Mouse (Mus musculus) ES-Bruce4 (cell line): ENCODE results near the gene Traf3ip2. TPM values are rescaled to one million over a fixed set of nuclear protein-coding genes. Genes with fewer than 3 reads are reported as not detected.

Source experiments
- H3K27ac ChIP-seq: 2 replicates; pipeline ENCODE4 v1.5.1; 2012; ENCODE audit warnings: low read length, inconsistent platforms; ENCODE audit not compliant: insufficient read depth
- H3K27me3 ChIP-seq: 2 replicates; pipeline ENCODE4 v1.6.1; 2012; ENCODE audit warnings: mild to moderate bottlenecking, low read length, inconsistent platforms; ENCODE audit not compliant: control insufficient read depth, poor library complexity, insufficient read depth, severe bottlenecking
- H3K36me3 ChIP-seq: 2 replicates; pipeline ENCODE4 v1.6.1; 2012; ENCODE audit warnings: inconsistent platforms, mild to moderate bottlenecking, low read length, moderate library complexity; ENCODE audit not compliant: control insufficient read depth, poor library complexity, insufficient read depth, severe bottlenecking
- H3K4me1 ChIP-seq: one replicate; pipeline ENCODE4 v1.8.1; 2011; ENCODE audit warnings: low read length; ENCODE audit not compliant: control insufficient read depth, insufficient read depth
- H3K4me3 ChIP-seq: 2 replicates; pipeline ENCODE4 v1.5.1; 2011; ENCODE audit warnings: low read depth, mild to moderate bottlenecking, low read length
- H3K9ac ChIP-seq: 2 replicates; pipeline ENCODE4 v1.6.1; 2012; ENCODE audit warnings: low read depth, mild to moderate bottlenecking, inconsistent platforms; ENCODE audit not compliant: poor library complexity, severe bottlenecking
- H3K9me3 ChIP-seq: replicated peaks from 2 replicates; pipeline ENCODE4 v1.6.1; 2012; ENCODE audit warnings: mild to moderate bottlenecking, low read length, inconsistent platforms; ENCODE audit not compliant: control insufficient read depth, poor library complexity, insufficient read depth, severe bottlenecking
- CTCF ChIP-seq: IDR thresholded peaks from one replicate; pipeline ENCODE4 v1.8.1; 2011; ENCODE audit warnings: low read depth, low read length
- EP300 ChIP-seq: IDR thresholded peaks from 2 replicates; pipeline ENCODE4 v1.6.1; 2011; ENCODE audit warnings: low read depth, low read length; ENCODE audit not compliant: insufficient read depth
- POLR2A ChIP-seq: IDR thresholded peaks from one replicate; pipeline ENCODE4 v1.8.1; 2011; ENCODE audit warnings: low read length; ENCODE audit not compliant: insufficient read depth
- polyA plus RNA-seq: library from polyadenylated mRNA; stranded (reverse); fragments of >200 nt; gene quantifications from 2 replicates; pipeline ENCODE4 v1.2.4, GENCODE M21; 2011; ENCODE audit warnings: low read depth; ENCODE audit not compliant: missing spikeins, insufficient read depth, insufficient read length

Gene Traf3ip2
- polyA plus RNA-seq, 1 experiment = 11.9 TPM

DNA sequence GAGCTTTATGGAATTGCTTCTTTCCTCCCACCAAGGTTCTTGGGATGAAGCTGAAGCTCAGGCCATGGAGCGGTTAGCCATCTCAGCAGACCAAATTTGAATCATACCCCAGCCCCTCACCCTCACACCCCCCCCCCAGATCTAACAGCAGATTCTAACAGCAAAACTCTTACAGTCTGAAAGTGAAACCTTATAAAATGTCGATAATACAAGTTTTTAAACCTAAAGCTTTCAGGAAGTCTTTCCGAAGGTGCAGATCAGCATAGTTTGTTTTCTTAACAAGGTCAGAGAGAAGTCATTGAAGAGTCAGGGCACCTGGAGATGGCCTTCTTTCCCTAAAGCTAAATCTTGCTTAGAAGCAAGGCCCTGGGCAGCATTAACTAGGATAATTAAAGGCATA lies 53.3 kb downstream of the Traf3ip2 start:
- no peaks in the 10 kb centered on the region for H3K27me3 ChIP-seq
- H3K27ac ChIP-seq = no peak overlapping the region
- no peaks in the 10 kb centered on the region for H3K36me3 ChIP-seq
- H3K4me1 ChIP-seq = no peaks in the 10 kb centered on the region
- H3K9me3 ChIP-seq = no peaks in the 10 kb centered on the region
- no peak overlapping the region for H3K9ac ChIP-seq
- TF ChIP-seq EP300 = no peak
- TF ChIP-seq CTCF = no peak
- TF ChIP-seq POLR2A = no peak
- H3K4me3 ChIP-seq = no peak overlapping the region

DNA sequence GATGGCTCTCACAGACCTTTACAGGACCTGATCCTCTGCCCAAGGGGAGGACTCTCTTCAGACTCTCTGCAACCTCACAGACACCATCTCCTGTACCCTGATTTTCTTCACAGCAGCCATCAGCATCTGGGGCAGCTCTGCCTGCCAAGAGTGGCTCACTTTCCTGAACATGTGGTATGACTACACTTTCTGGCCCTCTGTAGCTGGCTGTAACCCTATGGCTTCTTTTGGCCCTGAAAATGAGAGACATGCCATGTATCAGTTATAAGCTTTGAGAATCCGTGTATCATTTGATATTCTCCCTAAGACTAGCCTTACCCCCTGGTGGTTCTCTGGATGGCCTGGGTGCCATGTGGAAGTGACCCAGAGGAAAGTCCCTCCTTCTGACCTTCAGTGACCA lies 58.7 kb downstream of the Traf3ip2 start:
- Histone ChIP-seq H3K9ac (no peak overlapping the region), H3K9me3 (no peaks in the 10 kb centered on the region), H3K4me1 (peaks cover 5% of the 10 kb centered on the region), H3K36me3 (no peaks in the 10 kb centered on the region), H3K4me3 (no peak overlapping the region), H3K27me3 (no peaks in the 10 kb centered on the region), H3K27ac (no peak overlapping the region)
- TF ChIP-seq EP300 (no peak), CTCF (no peak), POLR2A (no peak)

- no peak overlapping the region for H3K4me3 ChIP-seq
- no peak for TF ChIP-seq EP300
- H3K27ac ChIP-seq = no peak overlapping the region
- no peaks in the 10 kb centered on the region for H3K36me3 ChIP-seq
- H3K9ac ChIP-seq = no peak overlapping the region
- no peaks in the 10 kb centered on the region for H3K27me3 ChIP-seq
- H3K4me1 ChIP-seq = peaks cover 5% of the 10 kb centered on the region
- no peaks in the 10 kb centered on the region for H3K9me3 ChIP-seq
Measured at GRCm38 (mm10) chr10:39672547-39673051, 59.9 kb downstream of the Traf3ip2 start.

DNA sequence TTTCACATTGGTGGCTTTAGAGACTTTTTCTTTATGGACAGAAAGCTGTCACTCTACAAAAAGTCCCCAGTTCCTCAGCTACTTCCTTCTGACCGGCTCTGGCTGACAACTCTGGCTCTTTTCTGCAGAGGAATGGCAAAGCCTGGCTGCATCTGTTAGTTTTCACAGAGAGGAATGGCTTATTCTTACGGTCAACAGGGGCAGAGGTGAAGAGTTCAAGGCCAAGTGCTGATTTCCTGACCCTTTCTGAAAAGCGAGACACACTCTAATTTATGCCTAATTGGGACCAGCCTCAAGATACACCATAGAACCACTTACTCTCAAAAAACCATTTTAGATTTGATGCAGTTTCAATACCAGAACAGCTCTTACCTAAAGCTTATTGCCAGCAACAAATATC lies 61.4 kb downstream of the Traf3ip2 start:
- H3K27ac ChIP-seq = no peak overlapping the region
- no peak overlapping the region for H3K9ac ChIP-seq
- TF ChIP-seq CTCF = no peak
- no peak for TF ChIP-seq EP300
- TF ChIP-seq POLR2A = no peak
- H3K4me3 ChIP-seq = no peak overlapping the region
- no peaks in the 10 kb centered on the region for H3K36me3 ChIP-seq
- H3K9me3 ChIP-seq = no peaks in the 10 kb centered on the region
- H3K27me3 ChIP-seq = no peaks in the 10 kb centered on the region
- H3K4me1 ChIP-seq = peaks cover 5% of the 10 kb centered on the region

DNA sequence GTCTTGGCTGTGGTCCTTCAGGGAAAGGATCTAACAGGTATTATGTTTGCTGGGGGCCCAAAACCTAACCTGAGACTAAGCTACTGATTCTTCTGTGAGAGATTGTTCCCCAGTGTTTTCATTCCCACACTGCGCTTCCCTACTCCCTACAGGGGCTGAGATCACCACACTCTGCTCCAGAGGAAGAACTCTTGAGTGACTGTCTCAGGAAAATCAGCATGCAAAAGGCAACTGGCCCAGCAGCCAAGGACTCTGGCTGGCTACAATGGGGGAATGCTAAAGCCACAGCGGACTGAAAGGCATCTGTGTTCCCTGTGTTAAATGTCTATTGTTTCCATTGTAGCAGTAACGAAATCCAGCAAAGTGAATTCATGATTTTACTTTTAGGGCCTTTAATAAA lies 62.0 kb downstream of the Traf3ip2 start:
- Histone ChIP-seq H3K9ac (no peak overlapping the region), H3K27ac (0 out of 2 replicates have a peak overlapping the region, but pooled peaks have one; percentile 25), H3K4me3 (no peak overlapping the region), H3K4me1 (peaks cover 5% of the 10 kb centered on the region), H3K36me3 (no peaks in the 10 kb centered on the region), H3K9me3 (no peaks in the 10 kb centered on the region), H3K27me3 (no peaks in the 10 kb centered on the region)
- TF ChIP-seq EP300 (peak; percentile 80), CTCF (no peak), POLR2A (no peak)

GRCm38 (mm10) chr10:39678199-39678791 lies 65.6 kb downstream of the Traf3ip2 start:
- Histone ChIP-seq H3K9ac (no peak overlapping the region), H3K4me1 (peaks cover 3% of the 10 kb centered on the region), H3K27me3 (no peaks in the 10 kb centered on the region), H3K36me3 (no peaks in the 10 kb centered on the region), H3K4me3 (no peak overlapping the region), H3K9me3 (no peaks in the 10 kb centered on the region), H3K27ac (no peak overlapping the region)
- no peak for TF ChIP-seq POLR2A
- no peak for TF ChIP-seq EP300
- TF ChIP-seq CTCF = no peak
